Mouse (Mus musculus): ENCODE measurements around the gene Fam169b. TPM values are rescaled to one million over a fixed set of nuclear protein-coding genes. Genes with fewer than 3 reads are reported as not detected.

The Fam169b gene
- 0.42 and 0.70 TPM in 2 replicates for polyA plus RNA-seq (2014; fragmentation: Nextera tagmentation; extraction: Ambion mirVana)

DNA sequence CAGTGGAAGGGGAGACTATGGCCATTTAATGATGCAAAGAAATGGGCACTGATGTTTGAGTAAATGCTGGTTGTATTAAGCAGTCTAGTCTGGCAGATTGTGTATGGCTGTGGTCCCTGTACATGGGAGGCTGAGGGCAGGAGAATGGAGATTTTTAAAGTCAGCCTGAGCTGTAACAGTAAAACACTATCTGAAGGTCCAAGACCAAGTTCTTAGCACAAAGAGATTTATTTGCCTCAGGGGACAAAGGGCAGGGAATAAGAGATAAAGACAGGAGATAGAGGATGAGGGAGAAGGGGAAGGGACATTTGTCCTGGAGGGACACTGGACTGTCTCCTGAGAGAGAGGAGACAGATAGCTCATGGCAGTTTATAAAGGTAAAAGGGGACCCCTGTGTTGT is at the start of gene Fam169b:
Fam169b (plus strand) TSS at position 325 of the 400 bp plus-strand sequence.
- Histone ChIP-seq H3K9ac (ENCODE audit: low read length) (no peak within 1 kb of the TSS), H3K4me1 (ENCODE audit: control insufficient read depth, insufficient read depth, low read length) (peaks cover 7% of the 10 kb centered on the region), H3K27me3 (ENCODE audit: control insufficient read depth, insufficient read depth, low read length) (peaks cover 6% of the 10 kb centered on the region; the same call in 1 of the 2 replicates), H3K27ac (ENCODE audit: low read depth, low read length) (no peak within 1 kb of the TSS), H3K4me2 (ENCODE audit: low read depth) (no peak within 1 kb of the TSS), H3K36me3 (ENCODE audit: control insufficient read depth, insufficient read depth, low read length) (no peaks in the 10 kb centered on the region), H3K9me3 (ENCODE audit: control insufficient read depth, low read length) (no peaks in the 10 kb centered on the region), H3K4me3 (ENCODE audit: low read depth, low read length) (no peak within 1 kb of the TSS)
- DNase-seq (ENCODE audit: low spot score): no peak
- ATAC-seq (ENCODE audit: insufficient read depth, low FRiP score, low TSS enrichment): no peak

DNA sequence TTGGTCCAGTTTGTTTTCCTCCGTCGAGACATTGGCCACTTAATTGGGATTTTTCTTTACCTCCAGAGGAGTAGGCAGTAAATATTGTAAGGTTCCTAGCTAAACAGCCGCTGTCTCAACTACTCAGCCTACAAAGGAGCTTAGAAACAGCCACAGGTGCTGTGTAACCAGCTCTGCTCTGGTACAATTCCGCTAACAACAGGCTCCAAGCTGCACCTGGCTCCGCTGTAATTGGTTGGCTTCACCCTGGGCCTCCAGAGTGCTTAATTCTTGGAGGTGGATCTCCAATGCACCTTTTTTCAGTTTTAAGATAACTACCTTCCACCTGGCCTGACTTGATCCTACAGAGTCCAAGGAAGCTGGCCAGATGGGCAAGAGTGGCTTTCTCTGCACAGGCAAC is 49.6 kb upstream of the Fam169b start:
- Histone ChIP-seq H3K4me2 (ENCODE audit: low read depth) (no peak overlapping the region), H3K27ac (ENCODE audit: low read depth, low read length) (no peak overlapping the region; the same call in 1 of the 2 replicates), H3K27me3 (ENCODE audit: control insufficient read depth, insufficient read depth, low read length) (no peaks in the 10 kb centered on the region), H3K4me3 (ENCODE audit: low read depth, low read length) (no peak overlapping the region), H3K36me3 (ENCODE audit: control insufficient read depth, insufficient read depth, low read length) (peaks cover 4% of the 10 kb centered on the region), H3K9me3 (ENCODE audit: control insufficient read depth, low read length) (no peaks in the 10 kb centered on the region), H3K9ac (ENCODE audit: low read length) (no peak overlapping the region), H3K4me1 (ENCODE audit: control insufficient read depth, insufficient read depth, low read length) (no peaks in the 10 kb centered on the region)
- WGBS: 96% methylated on average over 5 of the region's 5 CpGs
- DNase-seq (ENCODE audit: low spot score) (no peak), ATAC-seq (ENCODE audit: insufficient read depth, low FRiP score, low TSS enrichment) (no peak)

DNA sequence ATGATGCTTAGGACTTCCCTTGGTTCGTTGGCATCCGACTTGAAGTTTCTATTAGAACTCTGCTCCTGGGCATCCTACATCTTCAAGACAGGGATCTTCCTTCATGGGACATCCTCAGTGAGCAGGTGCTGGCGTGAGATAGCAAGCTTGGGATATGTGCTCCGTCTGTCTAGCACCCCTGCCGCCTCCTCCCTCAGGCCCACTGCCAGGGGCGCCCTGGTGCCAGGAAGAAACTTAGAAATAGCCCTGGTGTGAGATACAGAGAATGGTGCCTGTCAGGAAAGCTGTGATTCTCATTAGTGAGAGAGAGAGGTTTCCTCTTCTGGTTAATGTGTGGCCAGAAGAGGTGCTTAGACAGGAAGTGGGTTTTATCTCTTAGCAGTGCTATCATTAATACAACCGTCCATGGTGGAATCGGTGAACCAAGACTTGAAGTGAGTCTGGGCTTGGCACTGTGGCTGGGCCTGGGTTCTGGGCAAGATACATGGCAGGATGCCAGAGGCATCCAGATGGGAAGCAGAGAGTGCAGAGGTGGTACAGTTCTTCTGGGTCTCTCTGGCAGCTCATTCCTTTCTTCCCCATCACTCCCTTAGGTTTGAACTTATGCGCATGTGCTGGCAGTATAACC is 48.1 kb upstream of the Fam169b start:
- no peak overlapping the region for H3K4me2 ChIP-seq (ENCODE audit: low read depth)
- DNase-seq (ENCODE audit: low spot score): no peak
- peaks cover 4% of the 10 kb centered on the region for H3K36me3 ChIP-seq (ENCODE audit: control insufficient read depth, insufficient read depth, low read length)
- no peak overlapping the region for H3K9ac ChIP-seq (ENCODE audit: low read length)
- no peak for ATAC-seq (ENCODE audit: insufficient read depth, low FRiP score, low TSS enrichment)
- no peaks in the 10 kb centered on the region for H3K27me3 ChIP-seq (ENCODE audit: control insufficient read depth, insufficient read depth, low read length)
- 88% methylated on average over 9 of the region's 9 CpGs for WGBS
- H3K9me3 ChIP-seq (ENCODE audit: control insufficient read depth, low read length): no peaks in the 10 kb centered on the region
- no peak overlapping the region for H3K27ac ChIP-seq (ENCODE audit: low read depth, low read length)
- H3K4me3 ChIP-seq (ENCODE audit: low read depth, low read length): no peak overlapping the region
- H3K4me1 ChIP-seq (ENCODE audit: control insufficient read depth, insufficient read depth, low read length): no peaks in the 10 kb centered on the region

DNA sequence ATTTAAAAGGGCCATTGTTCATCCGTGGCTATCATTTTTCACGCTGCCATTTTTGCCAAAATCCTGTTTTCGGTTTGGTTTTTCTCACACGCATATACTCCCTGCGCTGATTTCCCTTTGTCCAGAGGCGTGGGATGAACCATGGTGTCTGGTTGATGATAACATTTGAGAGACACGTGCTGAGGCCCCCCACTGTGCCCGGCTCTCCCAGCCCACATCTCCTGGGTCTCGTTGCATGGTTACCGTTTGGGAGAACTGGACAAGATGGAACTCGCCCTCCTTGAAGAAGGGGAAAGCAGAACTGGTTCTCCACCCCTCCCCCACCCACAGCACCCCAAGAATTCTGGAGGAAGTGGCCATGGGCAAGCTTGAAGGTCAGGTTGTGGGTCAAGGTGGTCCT is 46.6 kb upstream of the Fam169b start:
- Histone ChIP-seq H3K27me3 (ENCODE audit: control insufficient read depth, insufficient read depth, low read length) (no peaks in the 10 kb centered on the region), H3K9me3 (ENCODE audit: control insufficient read depth, low read length) (no peaks in the 10 kb centered on the region), H3K27ac (ENCODE audit: low read depth, low read length) (no peak overlapping the region), H3K4me3 (ENCODE audit: low read depth, low read length) (no peak overlapping the region), H3K9ac (ENCODE audit: low read length) (no peak overlapping the region), H3K4me1 (ENCODE audit: control insufficient read depth, insufficient read depth, low read length) (no peaks in the 10 kb centered on the region), H3K4me2 (ENCODE audit: low read depth) (no peak overlapping the region), H3K36me3 (ENCODE audit: control insufficient read depth, insufficient read depth, low read length) (peaks cover 4% of the 10 kb centered on the region)
- no peak for DNase-seq (ENCODE audit: low spot score)
- ATAC-seq (ENCODE audit: insufficient read depth, low FRiP score, low TSS enrichment): no peak
- 87% methylated on average over 11 of the region's 11 CpGs for WGBS

DNA sequence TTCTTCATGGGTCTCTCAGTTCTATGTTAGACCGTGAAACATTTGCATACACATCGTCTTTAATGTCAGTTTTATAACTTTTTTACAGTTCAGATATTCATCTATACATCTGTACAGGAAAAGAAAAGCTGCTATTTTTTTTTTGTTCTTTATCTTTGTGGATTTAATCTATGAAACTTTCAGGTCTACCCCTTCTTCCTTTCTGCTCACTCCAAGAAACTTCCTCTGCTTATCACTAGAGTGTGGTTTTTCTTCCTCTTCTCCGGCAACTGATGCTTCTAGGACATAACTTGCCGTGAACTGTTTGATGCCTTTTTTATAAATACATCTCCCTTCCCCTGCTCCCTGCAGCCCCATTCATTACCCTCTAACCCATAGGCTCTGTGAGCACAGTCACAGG is 46.0 kb upstream of the Fam169b start:
- Histone ChIP-seq H3K4me3 (ENCODE audit: low read depth, low read length) (no peak overlapping the region), H3K27ac (ENCODE audit: low read depth, low read length) (no peak overlapping the region), H3K36me3 (ENCODE audit: control insufficient read depth, insufficient read depth, low read length) (peaks cover 4% of the 10 kb centered on the region), H3K9me3 (ENCODE audit: control insufficient read depth, low read length) (no peaks in the 10 kb centered on the region), H3K27me3 (ENCODE audit: control insufficient read depth, insufficient read depth, low read length) (no peaks in the 10 kb centered on the region), H3K4me1 (ENCODE audit: control insufficient read depth, insufficient read depth, low read length) (no peaks in the 10 kb centered on the region), H3K4me2 (ENCODE audit: low read depth) (no peak overlapping the region), H3K9ac (ENCODE audit: low read length) (no peak overlapping the region)
- DNase-seq (ENCODE audit: low spot score) (no peak), ATAC-seq (ENCODE audit: insufficient read depth, low FRiP score, low TSS enrichment) (no peak)
- 88% methylated on average over 4 of the region's 4 CpGs for WGBS

DNA sequence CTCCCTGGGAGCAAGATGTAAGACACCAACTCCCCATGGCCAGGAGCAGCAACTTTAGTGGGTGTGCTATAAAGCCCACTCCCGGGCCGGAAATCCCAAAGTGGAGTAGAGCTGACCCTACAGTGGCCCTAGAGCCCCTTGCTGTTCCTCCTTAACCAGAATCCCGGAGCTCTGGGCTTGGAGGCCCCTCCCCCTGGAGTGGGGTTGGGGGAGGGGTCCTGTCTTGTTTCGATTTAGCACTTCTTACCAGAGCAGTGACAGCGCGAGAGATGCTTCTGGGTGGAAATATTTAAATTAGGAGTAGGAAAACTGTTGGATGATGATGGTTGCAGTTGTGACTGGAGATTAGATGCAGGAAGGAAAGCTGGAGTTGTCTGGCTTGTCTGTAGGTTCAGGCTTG is 45.1 kb upstream of the Fam169b start:
- no peak overlapping the region for H3K4me3 ChIP-seq (ENCODE audit: low read depth, low read length)
- DNase-seq (ENCODE audit: low spot score): no peak
- no peaks in the 10 kb centered on the region for H3K27me3 ChIP-seq (ENCODE audit: control insufficient read depth, insufficient read depth, low read length)
- H3K4me1 ChIP-seq (ENCODE audit: control insufficient read depth, insufficient read depth, low read length): no peaks in the 10 kb centered on the region
- peaks cover 4% of the 10 kb centered on the region for H3K36me3 ChIP-seq (ENCODE audit: control insufficient read depth, insufficient read depth, low read length)
- no peak for ATAC-seq (ENCODE audit: insufficient read depth, low FRiP score, low TSS enrichment)
- no peak overlapping the region for H3K27ac ChIP-seq (ENCODE audit: low read depth, low read length)
- 45% methylated on average over 6 of the region's 6 CpGs for WGBS
- no peak overlapping the region for H3K4me2 ChIP-seq (ENCODE audit: low read depth)
- H3K9me3 ChIP-seq (ENCODE audit: control insufficient read depth, low read length): no peaks in the 10 kb centered on the region
- no peak overlapping the region for H3K9ac ChIP-seq (ENCODE audit: low read length)

DNA sequence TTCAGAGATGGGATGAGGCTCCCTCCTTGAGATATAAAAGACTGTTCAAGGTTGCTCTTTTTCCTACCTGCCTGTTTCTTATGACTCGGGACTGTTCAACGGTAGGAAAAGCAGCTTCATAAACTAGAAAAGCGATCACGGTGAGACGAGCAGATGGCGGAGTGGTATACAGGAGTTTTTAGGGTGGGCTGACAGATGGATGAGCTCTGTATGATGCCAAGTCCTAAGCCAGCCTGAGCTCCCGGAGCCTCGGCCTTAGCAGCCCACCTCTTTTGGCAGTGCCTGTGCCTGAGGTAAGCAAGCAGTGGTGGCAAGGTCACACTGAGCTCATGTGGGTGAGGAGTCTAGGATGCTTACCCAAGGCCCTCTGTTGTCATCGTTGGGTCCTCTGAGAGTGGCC is 42.8 kb upstream of the Fam169b start:
- DNase-seq (ENCODE audit: low spot score) (no peak), ATAC-seq (ENCODE audit: insufficient read depth, low FRiP score, low TSS enrichment) (no peak)
- Histone ChIP-seq H3K4me2 (ENCODE audit: low read depth) (no peak overlapping the region), H3K9me3 (ENCODE audit: control insufficient read depth, low read length) (no peaks in the 10 kb centered on the region), H3K36me3 (ENCODE audit: control insufficient read depth, insufficient read depth, low read length) (peaks cover 4% of the 10 kb centered on the region), H3K27ac (ENCODE audit: low read depth, low read length) (no peak overlapping the region), H3K27me3 (ENCODE audit: control insufficient read depth, insufficient read depth, low read length) (no peaks in the 10 kb centered on the region), H3K9ac (ENCODE audit: low read length) (no peak overlapping the region), H3K4me1 (ENCODE audit: control insufficient read depth, insufficient read depth, low read length) (no peaks in the 10 kb centered on the region), H3K4me3 (ENCODE audit: low read depth, low read length) (no peak overlapping the region)
- 94% methylated on average over 9 of the region's 9 CpGs for WGBS

DNA sequence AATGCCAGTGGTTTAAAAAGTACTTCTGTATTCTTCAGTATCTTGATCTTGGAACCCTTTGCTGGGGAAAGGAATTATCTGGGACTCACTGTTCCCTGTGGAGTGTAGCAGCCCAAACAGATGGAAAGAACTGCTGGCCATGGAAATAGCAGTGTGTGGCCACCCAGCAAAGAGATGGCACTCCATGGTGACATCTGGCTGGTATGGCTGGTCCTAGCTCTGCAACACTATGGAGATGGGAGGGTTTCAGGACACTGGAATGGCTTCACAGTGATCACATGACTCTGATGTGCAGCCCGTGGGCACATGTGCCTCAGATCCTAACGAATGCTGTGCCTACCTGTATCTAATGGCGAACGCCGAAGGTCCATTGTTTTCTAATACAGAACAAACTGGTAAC is 41.1 kb upstream of the Fam169b start:
- no peak overlapping the region for H3K4me3 ChIP-seq (ENCODE audit: low read depth, low read length)
- H3K4me1 ChIP-seq (ENCODE audit: control insufficient read depth, insufficient read depth, low read length): no peaks in the 10 kb centered on the region
- H3K27me3 ChIP-seq (ENCODE audit: control insufficient read depth, insufficient read depth, low read length): no peaks in the 10 kb centered on the region
- H3K9me3 ChIP-seq (ENCODE audit: control insufficient read depth, low read length): no peaks in the 10 kb centered on the region
- WGBS: 91% methylated on average over 5 of the region's 5 CpGs
- no peak for DNase-seq (ENCODE audit: low spot score)
- H3K27ac ChIP-seq (ENCODE audit: low read depth, low read length): no peak overlapping the region
- H3K4me2 ChIP-seq (ENCODE audit: low read depth): no peak overlapping the region
- no peaks in the 10 kb centered on the region for H3K36me3 ChIP-seq (ENCODE audit: control insufficient read depth, insufficient read depth, low read length)
- ATAC-seq (ENCODE audit: insufficient read depth, low FRiP score, low TSS enrichment): no peak
- H3K9ac ChIP-seq (ENCODE audit: low read length): no peak overlapping the region

DNA sequence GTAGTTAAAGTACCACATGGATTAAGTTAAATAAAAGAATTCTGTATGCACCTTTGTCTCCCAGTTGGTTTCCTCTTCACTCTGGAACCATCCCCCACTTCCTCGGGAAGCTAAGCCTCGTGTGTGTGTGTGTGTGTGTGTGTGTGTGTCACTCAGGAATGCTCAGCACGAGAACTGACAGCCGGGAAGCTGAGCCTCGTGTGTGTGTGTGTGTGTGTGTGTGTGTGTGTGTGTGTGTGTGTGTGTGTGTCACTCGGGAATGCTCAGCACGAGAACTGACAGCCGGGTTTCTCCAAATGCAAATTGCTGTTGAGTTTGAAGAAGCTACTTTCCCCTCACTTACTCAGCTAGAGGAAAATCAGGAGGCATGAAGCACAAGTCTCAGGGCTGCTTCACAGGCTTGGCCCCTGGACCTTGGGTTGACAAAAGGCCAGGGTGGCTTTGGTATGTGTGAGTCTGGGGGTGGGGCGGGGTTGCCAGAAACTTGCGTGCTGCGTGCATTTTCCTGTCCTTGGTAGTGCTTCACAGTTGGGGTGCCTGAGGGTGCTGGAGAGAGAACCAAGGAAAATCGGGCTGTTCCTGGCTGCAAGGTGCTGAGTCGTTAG is 39.9 kb upstream of the Fam169b start:
- peak; percentile 53 for DNase-seq (ENCODE audit: low spot score)
- H3K4me1 ChIP-seq (ENCODE audit: control insufficient read depth, insufficient read depth, low read length): no peaks in the 10 kb centered on the region
- H3K36me3 ChIP-seq (ENCODE audit: control insufficient read depth, insufficient read depth, low read length): no peaks in the 10 kb centered on the region
- H3K27me3 ChIP-seq (ENCODE audit: control insufficient read depth, insufficient read depth, low read length): no peaks in the 10 kb centered on the region
- H3K27ac ChIP-seq (ENCODE audit: low read depth, low read length): no peak overlapping the region
- 44% methylated on average over 13 of the region's 13 CpGs for WGBS
- H3K9me3 ChIP-seq (ENCODE audit: control insufficient read depth, low read length): no peaks in the 10 kb centered on the region
- H3K9ac ChIP-seq (ENCODE audit: low read length): no peak overlapping the region
- ATAC-seq (ENCODE audit: insufficient read depth, low FRiP score, low TSS enrichment): no peak
- no peak overlapping the region for H3K4me3 ChIP-seq (ENCODE audit: low read depth, low read length)
- no peak overlapping the region for H3K4me2 ChIP-seq (ENCODE audit: low read depth)

All from neural tube, embryonic 11.5 days (tissue).